10 mouse cellular contexts compared by ENCODE assay signal in the genomic region with DNA sequence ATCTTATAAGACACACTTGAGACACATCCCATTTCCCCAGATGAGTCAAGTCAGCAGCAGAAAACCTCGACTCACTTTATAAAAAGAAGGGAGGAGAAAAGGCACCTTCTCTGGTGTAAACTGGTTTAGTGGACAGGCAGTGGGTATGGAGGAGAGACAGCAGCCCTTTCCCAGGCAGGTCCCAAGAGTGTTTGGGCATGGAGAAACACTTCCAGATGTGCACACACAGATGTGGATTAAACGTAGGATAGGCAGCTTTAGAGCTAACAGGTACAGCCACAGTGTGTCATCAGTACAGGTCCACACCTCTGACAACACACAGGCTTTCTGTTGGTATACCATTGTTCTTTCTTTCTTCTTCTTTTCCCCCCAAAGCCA. TPM values are rescaled to one million over a fixed set of nuclear protein-coding genes. Genes with fewer than 3 reads are reported as not detected.
DNase-seq lines count a peak whose midpoint lies in the region; ATAC-seq and TF ChIP-seq lines count a peak whose summit lies in the region.
"Had no signal": no experiment of that assay in that cellular context is flagged by ENCODE, and none has a peak within 500 bp of the region (broad histone marks: within the 10 kb centered on the region; RNA-seq: fewer than 3 reads in every experiment).

No protein-coding gene starts in this region.

- H3K9me3 ChIP-seq in intestine, embryonic 16.5 days (ENCODE audit: control insufficient read depth, low read length): peaks cover 7% of the 10 kb centered on the region; the same call in 1 of the 2 replicates
- no peaks in the 10 kb centered on the region for H3K9me3 ChIP-seq in intestine, postnatal 0 days (ENCODE audit: control insufficient read depth)
- no peaks in the 10 kb centered on the region for H3K9me3 ChIP-seq in forebrain, embryonic 16.5 days (ENCODE audit: control insufficient read depth, low read length)
- no peaks in the 10 kb centered on the region for H3K9me3 ChIP-seq in limb, embryonic 14.5 days (ENCODE audit: control insufficient read depth, low read length)
- no peaks in the 10 kb centered on the region for H3K9me3 ChIP-seq in neural tube, embryonic 13.5 days
- H3K9me3 ChIP-seq in heart, embryonic 11.5 days (replicated peaks; ENCODE audit: control insufficient read depth, low read length): 0 out of 2 replicates have a peak, but pooled peaks cover 2% of the 10 kb centered on the region
- 0 out of 2 replicates have a peak, but pooled peaks cover 5% of the 10 kb centered on the region for H3K9me3 ChIP-seq in kidney, embryonic 16.5 days (ENCODE audit: low read length)

- 36% methylated on average over 2 of the region's 2 CpGs for WGBS in intestine, embryonic 16.5 days
- WGBS in intestine, postnatal 0 days: 58% methylated on average over 2 of the region's 2 CpGs
- 44% methylated on average over 2 of the region's 2 CpGs for WGBS in forebrain, embryonic 16.5 days
- 15% methylated on average over 2 of the region's 2 CpGs for WGBS in limb, embryonic 14.5 days
- WGBS in neural tube, embryonic 13.5 days: 47% methylated on average over 2 of the region's 2 CpGs
- WGBS in heart, embryonic 11.5 days (ENCODE audit: insufficient replicate concordance): 52% methylated on average over 2 of the region's 2 CpGs
- WGBS in kidney, embryonic 16.5 days: 65% methylated on average over 2 of the region's 2 CpGs

- no peak for ATAC-seq in intestine, embryonic 16.5 days
- ATAC-seq in intestine, postnatal 0 days: no peak
- ATAC-seq in forebrain, embryonic 16.5 days: no peak; the same call in 1 of the 2 replicates
- peak; percentile 18; the same call in 1 of the 2 replicates for ATAC-seq in limb, embryonic 14.5 days (ENCODE audit: low FRiP score, low read depth)
- ATAC-seq in neural tube, embryonic 13.5 days (ENCODE audit: low read depth): peak; percentile 10; the same call in 1 of the 2 replicates
- ATAC-seq in heart, embryonic 11.5 days (replicated peaks; ENCODE audit: insufficient number of reproducible peaks, low FRiP score, low TSS enrichment): no peak
- no peak for ATAC-seq in kidney, embryonic 16.5 days (ENCODE audit: low FRiP score, low TSS enrichment)

- H3K4me3 ChIP-seq in intestine, embryonic 16.5 days (ENCODE audit: low read length): no peak overlapping the region
- H3K4me3 ChIP-seq in intestine, postnatal 0 days (ENCODE audit: low read depth, low read length): no peak overlapping the region
- no peak overlapping the region for H3K4me3 ChIP-seq in forebrain, embryonic 16.5 days (replicated peaks; ENCODE audit: low read length)
- no peak overlapping the region for H3K4me3 ChIP-seq in limb, embryonic 14.5 days (replicated peaks; ENCODE audit: low read length)
- H3K4me3 ChIP-seq in neural tube, embryonic 13.5 days: peak overlapping the region; percentile 31
- H3K4me3 ChIP-seq in heart, embryonic 11.5 days (ENCODE audit: low read depth, low read length): no peak overlapping the region
- no peak overlapping the region for H3K4me3 ChIP-seq in kidney, embryonic 16.5 days (ENCODE audit: low read length)
- H3K4me3 ChIP-seq: heart, adult 2 months had no signal

- no peak overlapping the region for H3K27ac ChIP-seq in intestine, embryonic 16.5 days (ENCODE audit: low read length)
- H3K27ac ChIP-seq in intestine, postnatal 0 days (ENCODE audit: low read depth, low read length): no peak overlapping the region
- peak overlapping the region; percentile 70 for H3K27ac ChIP-seq in forebrain, embryonic 16.5 days (ENCODE audit: low read length)
- H3K27ac ChIP-seq in limb, embryonic 14.5 days (replicated peaks; ENCODE audit: low read depth, low read length): peak overlapping the region; percentile 53; the same call in 1 of the 2 replicates
- peak overlapping the region; percentile 85 for H3K27ac ChIP-seq in neural tube, embryonic 13.5 days (replicated peaks)
- no peak overlapping the region for H3K27ac ChIP-seq in heart, embryonic 11.5 days (ENCODE audit: low read depth, low read length)
- H3K27ac ChIP-seq in kidney, embryonic 16.5 days (ENCODE audit: low read length): no peak overlapping the region
- H3K27ac ChIP-seq: heart, adult 2 months had no signal

- TF ChIP-seq CTCF in intestine, postnatal 0 days (IDR thresholded peaks at IDR 0.05; ENCODE audit: low read depth): no peak

- peaks cover 27% of the 10 kb centered on the region for H3K4me1 ChIP-seq in intestine, embryonic 16.5 days (ENCODE audit: control insufficient read depth, insufficient read depth, low read length)
- H3K4me1 ChIP-seq in intestine, postnatal 0 days (replicated peaks; ENCODE audit: control insufficient read depth, insufficient read depth, low read length): 0 out of 2 replicates have a peak, but pooled peaks cover 2% of the 10 kb centered on the region
- H3K4me1 ChIP-seq in forebrain, embryonic 16.5 days (replicated peaks; ENCODE audit: control insufficient read depth, insufficient read depth, low read length): peaks cover 40% of the 10 kb centered on the region
- peaks cover 28% of the 10 kb centered on the region for H3K4me1 ChIP-seq in limb, embryonic 14.5 days (ENCODE audit: control insufficient read depth, insufficient read depth, low read length)
- peaks cover 52% of the 10 kb centered on the region for H3K4me1 ChIP-seq in neural tube, embryonic 13.5 days (replicated peaks)
- peaks cover 6% of the 10 kb centered on the region; the same call in 1 of the 2 replicates for H3K4me1 ChIP-seq in heart, embryonic 11.5 days (ENCODE audit: control insufficient read depth, insufficient read depth, low read length)
- peaks cover 39% of the 10 kb centered on the region for H3K4me1 ChIP-seq in kidney, embryonic 16.5 days (ENCODE audit: insufficient read depth, low read length)

- no peaks in the 10 kb centered on the region for H3K27me3 ChIP-seq in intestine, embryonic 16.5 days (replicated peaks; ENCODE audit: control insufficient read depth, insufficient read depth, low read length)
- H3K27me3 ChIP-seq in intestine, postnatal 0 days (replicated peaks; ENCODE audit: control insufficient read depth, insufficient read depth, low read length): no peaks in the 10 kb centered on the region
- H3K27me3 ChIP-seq in forebrain, embryonic 16.5 days (replicated peaks; ENCODE audit: control insufficient read depth, insufficient read depth, low read length): peaks cover 5% of the 10 kb centered on the region; the same call in 1 of the 2 replicates
- H3K27me3 ChIP-seq in limb, embryonic 14.5 days (ENCODE audit: control insufficient read depth, insufficient read depth, low read length): no peaks in the 10 kb centered on the region
- H3K27me3 ChIP-seq in neural tube, embryonic 13.5 days: 0 out of 2 replicates have a peak, but pooled peaks cover 9% of the 10 kb centered on the region
- H3K27me3 ChIP-seq in heart, embryonic 11.5 days (ENCODE audit: control insufficient read depth, insufficient read depth, low read length): no peaks in the 10 kb centered on the region
- H3K27me3 ChIP-seq in kidney, embryonic 16.5 days (ENCODE audit: insufficient read depth, low read length): peaks cover 3% of the 10 kb centered on the region; the same call in 1 of the 2 replicates

- H3K36me3 ChIP-seq in intestine, embryonic 16.5 days (ENCODE audit: control insufficient read depth, insufficient read depth, low read length): no peaks in the 10 kb centered on the region
- H3K36me3 ChIP-seq in intestine, postnatal 0 days (ENCODE audit: control insufficient read depth, insufficient read depth): no peaks in the 10 kb centered on the region
- H3K36me3 ChIP-seq in forebrain, embryonic 16.5 days (ENCODE audit: control insufficient read depth, insufficient read depth): no peaks in the 10 kb centered on the region
- no peaks in the 10 kb centered on the region for H3K36me3 ChIP-seq in limb, embryonic 14.5 days (ENCODE audit: control insufficient read depth, insufficient read depth, low read length)
- no peaks in the 10 kb centered on the region for H3K36me3 ChIP-seq in neural tube, embryonic 13.5 days
- H3K36me3 ChIP-seq in heart, embryonic 11.5 days (ENCODE audit: control insufficient read depth, insufficient read depth, low read length): no peaks in the 10 kb centered on the region
- no peaks in the 10 kb centered on the region for H3K36me3 ChIP-seq in kidney, embryonic 16.5 days (ENCODE audit: insufficient read depth, low read length)

- no peak overlapping the region for H3K9ac ChIP-seq in intestine, embryonic 16.5 days (ENCODE audit: low read depth, low read length)
- H3K9ac ChIP-seq in intestine, postnatal 0 days (ENCODE audit: low read depth, low read length): no peak overlapping the region
- peak overlapping the region; percentile 62 for H3K9ac ChIP-seq in forebrain, embryonic 16.5 days (replicated peaks; ENCODE audit: low read depth, low read length)
- no peak overlapping the region for H3K9ac ChIP-seq in limb, embryonic 14.5 days (ENCODE audit: low read depth, low read length, severe bottlenecking)
- H3K9ac ChIP-seq in neural tube, embryonic 13.5 days: peak overlapping the region; percentile 54; the same call in 1 of the 2 replicates
- H3K9ac ChIP-seq in heart, embryonic 11.5 days (ENCODE audit: low read depth, low read length): no peak overlapping the region
- no peak overlapping the region for H3K9ac ChIP-seq in kidney, embryonic 16.5 days (replicated peaks; ENCODE audit: low read length)

- no peak for DNase-seq in limb, embryonic 14.5 days (ENCODE audit: low spot score)
- no peak for DNase-seq in thymus, postnatal 36 days
- DNase-seq: cerebellum, adult 11 months had no signal

- 0 out of 2 replicates have a peak overlapping the region, but pooled peaks have one; percentile 37 for H3K4me2 ChIP-seq in intestine, embryonic 16.5 days (ENCODE audit: low read depth, low read length)
- no peak overlapping the region for H3K4me2 ChIP-seq in intestine, postnatal 0 days (replicated peaks; ENCODE audit: low read depth)
- H3K4me2 ChIP-seq in forebrain, embryonic 16.5 days (ENCODE audit: low read length): peak overlapping the region; percentile 63
- H3K4me2 ChIP-seq in limb, embryonic 14.5 days (replicated peaks; ENCODE audit: low read depth, low read length, severe bottlenecking): no peak overlapping the region
- H3K4me2 ChIP-seq in neural tube, embryonic 13.5 days: peak overlapping the region; percentile 54
- H3K4me2 ChIP-seq in heart, embryonic 11.5 days: no peak overlapping the region
- H3K4me2 ChIP-seq in kidney, embryonic 16.5 days (replicated peaks; ENCODE audit: low read depth, low read length): no peak overlapping the region

- no peak for TF ChIP-seq POLR2A in limb, embryonic 14.5 days (IDR thresholded peaks at IDR 0.05; ENCODE audit: borderline replicate concordance, extremely low read depth, insufficient read depth, insufficient read length)

RNA-seq across cellular contexts. Expression of a gene that starts 0.4 kb away (rescaled TPM):
- polyA plus RNA-seq in intestine, embryonic 16.5 days (2015; fragmentation: Nextera tagmentation; extraction: Ambion mirVana): 34.1 and 35.9 TPM in 2 replicates
- 13.0 and 13.7 TPM in 2 replicates for polyA plus RNA-seq in intestine, postnatal 0 days (2015; fragmentation: Nextera tagmentation; extraction: Ambion mirVana)
- 9.5 and 10.4 TPM in 2 replicates for polyA plus RNA-seq in forebrain, embryonic 16.5 days (2015; fragmentation: Nextera tagmentation; extraction: Ambion mirVana)
- 0.77 and 0.92 TPM in 2 replicates for polyA plus RNA-seq in limb, embryonic 14.5 days (2012; rRNA removed)
- 0.70 and 1.1 TPM in 2 replicates for polyA plus RNA-seq in limb, embryonic 14.5 days (2014; fragmentation: Nextera tagmentation; extraction: Ambion mirVana)
- polyA plus RNA-seq in neural tube, embryonic 13.5 days (2015; fragmentation: Nextera tagmentation; extraction: Ambion mirVana): 4.8 and 4.9 TPM in 2 replicates
- polyA plus RNA-seq in heart, embryonic 11.5 days (2014; fragmentation: Nextera tagmentation; extraction: Ambion mirVana): 0.92 and 1.7 TPM in 2 replicates
- polyA plus RNA-seq in kidney, embryonic 16.5 days (2015; fragmentation: Nextera tagmentation; extraction: Ambion mirVana): 1.7 and 1.8 TPM in 2 replicates

Comparison
In these comparisons a context has a peak if more than half of its experiments do, and no peak if none do; other contexts are left out.
1. H3K4me2 ChIP-seq: peak in intestine, embryonic 16.5 days (single experiment), forebrain, embryonic 16.5 days (single experiment) and neural tube, embryonic 13.5 days (single experiment); none in intestine, postnatal 0 days (single experiment), limb, embryonic 14.5 days (single experiment), heart, embryonic 11.5 days (single experiment) and kidney, embryonic 16.5 days (single experiment).
2. ATAC-seq: peak in limb, embryonic 14.5 days (single experiment) and neural tube, embryonic 13.5 days (single experiment); none in intestine, embryonic 16.5 days (single experiment), intestine, postnatal 0 days (single experiment), forebrain, embryonic 16.5 days (single experiment), heart, embryonic 11.5 days (single experiment) and kidney, embryonic 16.5 days (single experiment).
3. H3K27ac ChIP-seq: peak in forebrain, embryonic 16.5 days (single experiment), limb, embryonic 14.5 days (single experiment) and neural tube, embryonic 13.5 days (single experiment); none in intestine, embryonic 16.5 days (single experiment), intestine, postnatal 0 days (single experiment), heart, embryonic 11.5 days (single experiment) and kidney, embryonic 16.5 days (single experiment).
4. H3K9ac ChIP-seq: peak in forebrain, embryonic 16.5 days (single experiment) and neural tube, embryonic 13.5 days (single experiment); none in intestine, embryonic 16.5 days (single experiment), intestine, postnatal 0 days (single experiment), limb, embryonic 14.5 days (single experiment), heart, embryonic 11.5 days (single experiment) and kidney, embryonic 16.5 days (single experiment).